Mouse (Mus musculus): Measurements from ENCODE around the gene Fzr1. TPM values are rescaled to one million over a fixed set of nuclear protein-coding genes. Genes with fewer than 3 reads are reported as not detected.

Fzr1 gene
- total RNA-seq, 2 experiments from 2014 or later: 17.8 to 21.7 TPM

DNA sequence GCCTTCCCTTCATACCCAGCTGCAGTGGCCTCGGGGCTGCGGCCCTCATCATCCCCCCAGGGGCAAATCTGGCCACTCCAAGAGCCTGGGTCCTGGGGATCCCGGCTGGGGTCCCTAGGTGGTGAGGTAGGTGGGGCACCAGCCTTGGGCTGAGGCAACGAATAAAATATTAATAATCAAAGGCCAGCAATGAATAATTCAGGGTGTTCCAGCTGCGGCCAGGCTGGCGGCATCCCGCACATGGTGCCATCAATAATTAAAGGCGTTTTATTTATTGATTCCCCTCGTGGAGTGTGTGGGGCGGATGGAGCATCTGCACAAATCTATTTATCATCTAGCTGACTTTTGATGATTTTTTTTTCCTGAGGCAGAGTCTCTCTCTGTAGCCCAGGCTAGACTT is 25.2 kb upstream of the Fzr1 start:
- no peak for ATAC-seq (replicated peaks; ENCODE audit: poor library complexity)

GRCm38 (mm10) chr10:81402227-81402765 is 24.0 kb upstream of the Fzr1 start:
- ATAC-seq (replicated peaks; ENCODE audit: poor library complexity): no peak

GRCm38 (mm10) chr10:81401521-81402226 is 23.4 kb upstream of the Fzr1 start:
- ATAC-seq (replicated peaks; ENCODE audit: poor library complexity): peak; percentile 73

DNA sequence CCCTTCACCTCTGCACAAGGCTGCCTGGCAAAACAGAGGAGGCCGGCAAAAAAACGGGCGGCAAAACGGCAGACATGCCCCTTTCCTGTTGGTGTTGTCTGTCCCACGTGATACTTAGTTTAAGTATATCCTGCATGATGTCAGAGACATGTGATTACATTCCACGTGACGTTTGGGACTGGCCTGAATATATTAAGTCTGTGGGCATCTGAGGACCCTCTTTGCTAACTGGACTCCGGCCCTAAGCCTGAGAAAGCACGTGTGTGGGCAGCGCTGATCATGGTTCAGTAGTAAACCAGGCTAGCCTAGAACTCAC is 22.8 kb upstream of the Fzr1 start:
- ATAC-seq (replicated peaks; ENCODE audit: poor library complexity): no peak

GRCm38 (mm10) chr10:81400371-81401204 is 22.3 kb upstream of the Fzr1 start:
- ATAC-seq (replicated peaks; ENCODE audit: poor library complexity): no peak

- ATAC-seq (replicated peaks; ENCODE audit: poor library complexity): no peak
Observed at GRCm38 (mm10) chr10:81399798-81400308, 21.5 kb upstream of the Fzr1 start.

- ATAC-seq (replicated peaks; ENCODE audit: poor library complexity): no peak
Observed at GRCm38 (mm10) chr10:81399296-81399695, 21.0 kb upstream of the Fzr1 start.

DNA sequence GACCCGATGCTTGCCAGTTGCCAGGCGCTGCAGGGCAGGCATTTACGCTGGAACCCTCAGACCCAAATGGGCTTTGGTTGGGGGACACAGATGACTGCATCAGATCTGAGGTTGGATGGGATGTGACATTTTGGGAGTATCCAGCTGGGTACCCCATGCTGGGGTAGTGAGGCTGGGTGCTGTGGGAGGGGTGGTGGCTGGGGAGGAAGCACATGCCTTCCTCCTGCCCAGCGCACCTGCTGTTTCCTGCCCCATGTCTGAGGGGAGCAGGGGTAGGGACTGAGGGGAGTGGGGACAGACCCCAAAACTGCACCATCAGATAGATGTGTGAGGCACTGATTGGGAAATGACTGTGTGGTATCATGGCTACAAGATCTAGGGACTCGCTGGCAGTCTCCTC is 18.4 kb upstream of the Fzr1 start:
- no peak for ATAC-seq (replicated peaks; ENCODE audit: poor library complexity)

DNA sequence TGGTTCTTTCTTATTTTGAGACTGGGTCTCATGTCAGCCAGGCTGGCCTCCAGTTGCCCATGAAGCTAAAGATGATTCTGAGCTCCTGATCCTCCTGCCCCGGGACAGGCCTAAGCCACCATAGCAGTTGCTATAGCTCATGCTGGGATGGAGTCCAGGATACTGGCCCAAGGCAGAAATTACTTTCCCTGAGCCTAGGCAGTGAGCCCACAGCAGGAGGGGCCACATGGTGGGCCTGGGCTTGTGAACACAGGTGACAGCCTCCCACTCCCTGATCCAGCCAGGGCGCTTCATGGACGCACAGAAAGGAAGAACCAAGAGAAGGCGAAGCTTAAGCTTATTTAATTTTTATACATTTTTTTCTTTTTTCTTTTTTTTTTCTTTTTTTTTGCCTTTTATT is 17.5 kb upstream of the Fzr1 start:
- ATAC-seq (replicated peaks; ENCODE audit: poor library complexity): no peak

- ATAC-seq (replicated peaks; ENCODE audit: poor library complexity): peak; percentile 73
Observed at GRCm38 (mm10) chr10:81395127-81395526, 16.8 kb upstream of the Fzr1 start.

DNA sequence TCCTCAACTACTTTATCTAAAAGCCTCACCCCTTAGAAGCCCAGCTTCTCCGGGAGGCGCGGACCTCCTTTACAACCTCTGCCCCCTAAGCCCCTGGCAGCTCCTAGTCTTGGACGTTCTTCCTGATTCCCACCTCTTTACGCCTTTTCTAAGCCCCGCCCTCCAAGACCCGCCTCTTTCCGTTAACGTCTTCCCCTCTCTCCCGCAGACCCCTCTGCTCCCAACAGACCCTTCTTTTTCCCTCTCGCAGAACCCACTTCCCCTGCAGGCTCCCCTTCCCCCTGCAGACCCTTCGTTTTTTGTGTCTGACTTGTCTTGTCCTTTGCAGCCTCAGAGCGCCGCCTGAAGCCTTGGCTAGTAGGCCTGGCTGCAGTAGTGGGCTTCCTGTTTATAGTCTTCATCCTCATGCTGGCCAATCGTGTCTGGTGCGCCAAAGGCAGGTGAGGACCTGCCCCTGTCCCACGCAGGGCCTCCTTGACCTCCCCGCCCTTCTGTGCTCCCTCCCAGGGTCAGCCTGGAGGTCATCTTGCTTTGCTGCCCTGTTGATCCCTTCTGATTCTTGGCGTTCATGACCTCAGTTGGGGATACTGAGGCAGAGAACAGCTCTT is 15.2 kb upstream of the Fzr1 start:
- peak; percentile 49 for ATAC-seq (replicated peaks; ENCODE audit: poor library complexity)

DNA sequence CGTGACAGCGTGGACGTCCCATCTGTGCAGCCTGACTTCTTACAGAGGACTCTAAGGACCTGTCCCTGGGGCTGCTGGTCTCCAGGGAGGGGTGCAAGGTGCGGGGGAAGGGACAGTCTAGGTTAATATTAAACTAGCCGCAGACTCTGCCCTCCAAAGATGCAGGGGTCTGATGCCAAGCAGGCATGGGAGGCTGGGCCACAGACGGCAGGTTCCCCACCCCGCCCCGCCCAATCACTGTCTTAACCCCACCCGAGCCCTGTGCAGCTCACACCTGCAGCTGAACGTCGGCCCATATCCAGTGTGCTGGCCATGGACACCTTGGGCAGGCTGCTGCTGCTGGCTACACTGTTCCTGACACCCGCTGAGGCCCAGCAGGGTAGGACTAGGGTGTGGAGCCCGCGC is 14.5 kb upstream of the Fzr1 start, which contains the start of gene Smim24:
Gene Smim24, plus strand, starts transcription at position 271 of the 405 bp plus-strand sequence.
- ATAC-seq (replicated peaks; ENCODE audit: poor library complexity): no peak

DNA sequence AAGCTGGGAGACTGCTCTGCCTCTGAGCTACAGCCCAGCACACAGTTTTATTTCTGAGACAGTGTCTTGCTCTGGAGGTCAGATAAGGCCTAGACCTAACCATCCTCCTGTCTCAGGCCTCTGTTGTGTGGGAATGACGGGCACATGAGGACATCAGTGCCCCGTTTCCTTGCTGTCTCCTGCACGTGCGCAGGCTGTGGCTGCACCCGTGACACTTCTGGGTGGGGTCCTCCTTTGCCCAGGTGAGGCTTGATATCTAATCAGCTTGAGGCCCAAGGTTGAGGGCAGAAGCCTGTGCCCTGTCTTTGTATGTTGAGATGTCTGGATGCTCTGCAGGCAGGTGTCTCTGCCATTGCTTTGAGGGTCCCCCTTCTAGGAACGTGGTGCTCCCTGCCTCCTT is 14.0 kb upstream of the Fzr1 start:
- ATAC-seq (replicated peaks; ENCODE audit: poor library complexity): no peak

- no peak for ATAC-seq (replicated peaks; ENCODE audit: poor library complexity)
Observed at GRCm38 (mm10) chr10:81390678-81390965, 12.3 kb upstream of the Fzr1 start.

DNA sequence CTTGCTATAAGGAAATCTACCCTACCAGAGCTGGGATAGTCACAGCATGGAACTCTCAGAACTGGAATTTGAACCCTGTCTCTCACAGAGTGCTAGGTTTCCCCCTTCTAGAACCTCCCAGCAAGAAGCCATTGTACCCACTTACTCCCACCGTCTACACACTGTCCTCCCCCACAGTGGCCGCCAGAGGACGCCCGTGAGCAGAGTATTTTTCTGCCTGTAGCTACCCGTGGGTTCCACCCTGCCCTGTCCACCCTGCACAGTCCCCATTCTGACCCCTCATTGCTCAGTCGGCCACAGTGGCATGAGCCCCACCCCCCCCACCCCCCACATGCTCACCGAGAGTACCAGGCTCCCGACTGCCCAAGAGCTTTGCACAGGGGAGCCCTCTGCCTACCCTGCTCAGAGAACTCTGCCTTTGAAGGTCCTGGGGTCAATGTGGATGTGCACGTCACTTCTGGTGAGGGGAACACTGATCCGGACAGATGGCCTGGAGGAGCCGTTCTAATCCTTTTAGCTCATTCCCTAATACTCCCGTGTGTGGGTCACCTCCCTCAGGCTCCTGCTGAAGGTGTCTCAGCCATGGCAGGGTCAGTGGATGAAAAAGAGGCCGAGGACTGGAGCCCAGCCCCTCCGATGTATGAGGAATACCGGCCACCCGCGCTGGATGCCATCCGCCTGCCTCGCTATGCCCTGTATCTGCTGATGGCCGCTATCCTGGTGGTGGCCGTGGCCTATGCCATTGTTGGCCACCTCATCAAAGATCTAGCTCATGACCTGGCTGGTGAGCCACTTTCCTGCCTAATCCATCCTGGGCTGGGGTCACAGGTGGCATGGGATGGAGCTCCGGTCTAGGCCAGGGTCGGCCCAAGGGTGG is 11.7 kb upstream of the Fzr1 start:
- peak; percentile 78 for ATAC-seq (replicated peaks; ENCODE audit: poor library complexity)

DNA sequence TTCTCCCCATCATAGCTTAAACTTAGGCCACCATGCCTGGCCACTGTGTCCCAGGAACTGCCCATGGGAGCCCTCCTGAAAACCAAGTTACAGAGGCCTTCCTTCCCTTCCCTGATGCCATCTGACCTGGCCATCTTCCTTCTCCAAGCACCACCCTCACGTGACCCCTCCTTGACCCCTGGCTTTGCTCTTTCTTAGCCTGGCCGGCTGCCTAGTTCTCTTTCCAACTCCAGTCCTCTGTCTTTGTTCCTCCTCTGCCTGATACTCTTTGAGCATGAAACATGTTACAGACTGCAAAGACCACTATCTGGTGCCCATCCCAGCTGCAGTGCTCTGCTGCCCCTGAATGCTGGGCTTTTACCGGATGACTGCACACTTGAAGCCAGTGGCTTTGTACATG is 11.1 kb upstream of the Fzr1 start:
- ATAC-seq (replicated peaks; ENCODE audit: poor library complexity): no peak

DNA sequence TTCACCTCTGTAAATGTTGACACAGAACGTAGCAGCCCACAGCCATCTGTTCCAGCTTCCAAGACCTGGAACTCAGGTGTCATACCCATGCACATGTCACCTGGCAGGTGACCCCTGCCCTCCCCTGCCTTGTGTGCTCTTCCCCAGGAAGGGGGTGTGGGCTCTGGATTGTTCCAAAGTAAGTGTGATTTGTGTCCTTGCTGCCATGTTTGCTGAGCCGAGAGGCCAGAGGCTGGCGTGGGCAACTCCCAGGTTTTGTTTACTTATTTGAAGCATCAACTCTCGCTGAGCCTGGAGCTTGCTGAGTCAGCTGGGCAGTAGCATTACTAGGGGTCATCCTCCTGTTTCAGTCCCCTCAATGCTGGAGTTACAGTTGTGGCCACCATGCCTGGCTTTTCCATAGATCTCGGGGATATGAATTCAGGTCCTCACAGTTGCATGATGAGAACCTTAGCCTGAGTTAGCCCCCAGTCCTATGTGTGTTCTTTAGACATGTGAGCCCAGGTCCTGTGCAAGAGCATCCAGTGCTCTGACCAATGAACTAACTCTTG is 10.3 kb upstream of the Fzr1 start, which contains the start of gene Gm48552:
Gene Gm48552, plus strand, starts transcription at position 501 of the 551 bp plus-strand sequence.
- no peak for ATAC-seq (replicated peaks; ENCODE audit: poor library complexity)

GRCm38 (mm10) chr10:81387716-81388115 is 9.4 kb upstream of the Fzr1 start:
- no peak for ATAC-seq (replicated peaks; ENCODE audit: poor library complexity)

GRCm38 (mm10) chr10:81385603-81386306 is 7.4 kb upstream of the Fzr1 start:
- ATAC-seq (replicated peaks; ENCODE audit: poor library complexity): no peak

- peak; percentile 3; the same call in 1 of the 2 replicates for ATAC-seq (replicated peaks; ENCODE audit: poor library complexity)
Observed at GRCm38 (mm10) chr10:81384605-81384982, 6.3 kb upstream of the Fzr1 start.
